Mouse (Mus musculus) cerebellum, adult 11 months (tissue): Measurements from ENCODE around the gene Fsd2.

Source experiments
- DNase-seq: peaks from one replicate; pipeline ENCODE4 v3.0.0; 2022

Fsd2 gene

DNA sequence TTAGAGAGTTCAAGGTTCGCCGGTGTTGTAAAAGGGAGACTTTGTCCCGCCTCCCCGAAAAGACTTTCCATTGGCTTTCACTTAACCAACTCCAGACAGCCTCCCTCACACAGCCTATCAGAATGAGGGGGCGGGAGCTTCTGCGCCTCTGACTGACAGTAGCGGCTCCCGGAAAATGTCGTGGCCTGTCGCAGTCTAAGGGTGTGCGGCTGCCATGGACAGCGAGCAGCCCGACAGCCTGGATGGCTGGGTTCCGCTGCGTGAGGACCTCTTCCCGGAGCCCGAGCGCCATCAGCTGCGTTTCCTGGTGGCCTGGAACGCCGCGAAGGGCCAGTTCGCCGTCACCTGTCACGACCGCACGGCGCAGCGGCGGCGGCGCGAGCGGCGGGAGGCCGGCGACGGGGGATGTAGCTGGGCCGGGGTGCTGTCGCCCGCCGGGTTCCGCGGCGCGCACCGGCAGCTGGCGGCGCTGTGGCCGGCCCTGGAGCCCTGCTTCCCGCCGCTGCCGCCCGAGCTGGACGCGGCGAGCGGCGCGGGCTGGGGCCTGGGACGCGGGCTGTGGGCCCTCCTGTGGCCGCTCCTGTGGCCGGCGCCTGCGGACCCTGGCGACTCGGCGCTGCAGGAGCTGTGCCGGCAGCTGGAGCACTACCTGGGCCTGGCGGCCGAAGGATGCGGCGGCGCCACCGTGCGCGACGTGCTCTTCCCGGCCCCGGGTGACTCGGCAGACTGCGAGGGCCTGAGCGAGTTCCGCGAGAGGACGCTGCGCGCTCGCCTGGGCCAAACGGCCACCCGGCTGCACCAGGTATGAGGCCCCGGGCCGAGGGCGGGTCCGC is 4.6 kb upstream of the Fsd2 start, which contains the start of gene Whamm:
Gene Whamm, plus strand, starts transcription at position 159 of the 833 bp plus-strand sequence.
- peak; percentile 85 for DNase-seq

DNA sequence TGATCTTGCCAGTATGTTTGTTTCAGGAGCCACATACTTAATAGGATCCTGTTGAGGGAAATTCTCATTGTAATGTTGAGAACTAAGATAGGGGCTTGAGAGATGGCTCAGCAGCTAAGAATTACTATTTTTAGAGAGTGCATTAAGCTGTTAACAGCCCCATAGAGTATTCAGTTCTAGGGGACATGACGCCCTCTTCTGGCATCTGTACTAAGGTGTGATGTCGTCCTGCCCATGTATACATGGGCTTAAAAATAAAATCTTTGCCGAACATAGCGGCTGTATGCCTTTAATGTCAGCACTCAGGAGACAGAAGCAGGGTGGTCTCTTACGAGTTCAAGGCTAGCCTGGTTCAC is 4.0 kb upstream of the Fsd2 start:
- no peak for DNase-seq

DNA sequence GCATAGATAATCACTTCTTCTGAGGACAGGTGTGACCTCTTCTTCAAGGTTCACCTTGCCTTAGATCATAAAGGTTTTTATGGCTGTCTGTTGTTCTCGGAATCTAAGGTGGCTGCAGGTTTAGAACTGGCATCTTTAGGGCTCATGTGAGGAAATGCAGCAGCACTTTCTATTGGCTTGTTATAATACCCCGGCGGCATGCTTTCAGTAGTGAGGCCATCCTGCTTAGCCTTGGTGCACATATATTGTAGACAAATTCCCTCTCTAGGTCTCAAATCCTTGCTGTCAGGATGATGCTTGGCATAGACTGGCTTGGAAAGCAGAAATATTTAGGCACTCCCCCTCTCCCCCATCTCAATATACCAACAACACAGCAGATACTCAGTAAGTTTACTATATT is 3.5 kb upstream of the Fsd2 start:
- no peak for DNase-seq

DNA sequence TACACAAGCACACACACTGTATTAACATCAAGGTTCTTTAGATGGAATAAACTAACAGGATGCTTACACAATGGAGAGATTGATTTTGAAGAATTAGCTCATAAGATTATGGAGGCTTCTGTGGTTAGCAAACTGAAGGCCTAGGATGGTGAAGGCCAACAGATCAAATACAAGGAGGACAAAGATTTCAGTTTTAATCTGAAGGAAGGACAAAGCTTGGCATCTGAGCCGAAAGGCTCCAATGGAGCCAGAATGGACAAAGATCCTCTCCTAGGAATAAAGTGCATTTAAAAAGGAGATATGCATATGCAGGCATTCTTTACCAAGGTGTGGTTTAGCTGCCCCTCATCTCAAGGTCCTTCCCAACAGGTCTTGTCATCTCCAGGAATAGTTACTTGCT is 3.1 kb upstream of the Fsd2 start:
- no peak for DNase-seq

DNA sequence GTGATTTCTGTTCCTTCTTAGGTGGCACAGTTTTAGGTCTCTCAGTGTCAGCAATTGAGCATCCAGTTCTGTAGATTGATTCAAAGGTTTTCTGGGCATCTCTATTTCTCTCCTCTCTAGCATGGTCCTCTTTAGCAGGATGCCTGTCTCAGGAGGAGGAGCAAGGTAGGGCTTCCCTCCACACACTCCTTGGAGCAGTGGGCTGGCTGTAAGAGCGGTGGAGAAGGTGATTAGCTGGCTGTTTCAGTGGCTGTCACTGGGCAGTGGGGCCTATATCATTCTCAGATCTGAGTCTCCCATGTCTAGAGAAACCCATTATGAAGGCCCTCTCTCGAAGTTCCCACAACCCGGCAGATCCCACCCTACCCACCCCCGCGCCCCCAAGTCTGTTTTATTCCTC is 652 bp upstream of the Fsd2 start:
- DNase-seq = no peak

DNA sequence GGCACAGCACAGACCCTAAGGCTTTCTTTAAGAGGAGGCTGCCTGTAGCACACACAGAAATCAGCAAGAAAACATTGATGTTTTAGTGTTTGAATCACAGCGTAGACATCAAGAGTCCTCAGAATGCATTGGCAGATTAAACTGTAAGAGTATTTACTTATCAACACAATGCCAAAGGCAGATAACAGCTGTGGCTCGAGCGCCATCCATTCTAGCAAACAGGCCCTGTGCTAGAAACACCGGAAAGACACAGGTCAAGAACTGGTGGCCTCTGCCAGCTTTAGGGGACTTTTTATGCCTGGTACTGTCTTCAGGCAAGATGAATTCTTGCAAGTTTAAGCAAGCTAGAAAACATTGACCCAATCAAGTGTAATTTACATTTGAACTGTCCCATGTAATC is 412 bp downstream of the Fsd2 start:
- no peak for DNase-seq

DNA sequence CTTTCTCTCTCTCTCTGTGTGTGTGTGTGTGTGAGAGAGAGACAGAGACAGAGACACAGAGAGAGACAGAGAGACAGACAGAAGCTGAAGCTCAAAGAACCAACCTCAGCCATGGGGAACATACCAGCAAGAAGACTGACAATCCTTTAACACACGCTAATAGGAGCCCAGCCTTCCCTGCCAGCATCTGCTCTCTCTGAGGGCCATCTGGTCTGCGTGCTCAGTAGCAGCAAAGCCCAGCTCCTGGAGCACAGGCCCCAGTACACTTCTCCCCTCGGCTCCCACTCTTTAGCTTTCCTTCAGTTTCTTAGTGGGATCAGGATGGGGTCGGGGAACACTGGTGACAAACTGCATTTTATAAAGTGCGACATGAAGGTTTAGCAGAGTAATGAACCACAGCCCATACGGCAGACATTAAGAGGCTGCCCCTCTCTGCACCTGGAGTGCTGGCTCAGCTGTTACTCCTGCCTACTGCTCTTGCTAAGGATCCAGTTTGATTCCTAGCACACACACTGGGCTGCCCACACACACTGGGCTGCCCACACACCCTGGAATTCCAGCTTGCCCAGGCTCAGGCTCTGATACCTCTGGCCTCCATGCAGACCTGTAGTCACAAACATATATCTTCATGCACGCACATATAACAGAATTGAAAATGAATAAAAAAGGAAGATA is 1.2 kb downstream of the Fsd2 start:
- no peak for DNase-seq

DNA sequence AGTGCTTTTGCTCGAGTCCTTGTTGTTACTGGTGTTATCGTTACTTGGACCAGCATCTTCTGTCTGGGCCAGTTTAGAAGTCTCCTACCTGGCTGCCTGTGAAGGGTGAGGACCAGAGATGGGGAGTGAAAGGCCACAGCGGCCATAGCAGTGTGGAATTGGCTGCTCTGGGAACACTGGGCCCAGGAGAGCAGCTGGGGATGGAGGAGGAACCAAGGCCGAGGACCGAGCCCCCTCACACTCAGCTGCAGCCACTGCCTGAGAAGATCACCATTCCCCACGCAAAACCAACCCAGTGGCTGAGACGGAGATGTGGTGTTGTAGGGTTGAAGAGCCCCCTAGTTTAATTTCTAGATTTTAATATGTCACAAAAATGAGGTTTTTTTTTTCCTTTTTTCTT is 2.0 kb downstream of the Fsd2 start:
- DNase-seq = no peak

DNA sequence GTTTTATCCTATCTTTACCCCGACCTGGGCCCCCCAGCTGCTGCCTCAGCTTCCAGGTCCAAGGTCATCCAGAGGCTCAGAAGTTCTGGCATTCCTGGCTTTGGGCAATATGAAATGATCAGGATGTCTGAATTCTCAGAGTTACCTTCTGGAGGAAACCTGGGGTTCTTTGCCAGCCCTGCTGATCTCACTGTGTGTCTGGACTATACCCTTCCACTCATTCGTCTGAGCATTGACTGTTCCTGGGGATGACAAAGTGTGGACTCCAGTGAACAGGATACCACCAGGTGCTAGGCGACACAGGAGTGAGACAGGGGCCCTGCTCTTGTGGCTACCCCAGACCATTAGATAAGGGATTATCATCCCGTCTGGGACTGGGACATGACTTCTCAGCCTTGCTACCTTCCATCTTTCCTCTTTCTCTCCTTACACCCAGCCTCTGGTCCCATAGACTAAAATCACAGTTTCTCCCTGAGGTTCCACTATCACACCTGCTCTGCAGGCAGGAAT is 3.2 kb downstream of the Fsd2 start:
- no peak for DNase-seq

DNA sequence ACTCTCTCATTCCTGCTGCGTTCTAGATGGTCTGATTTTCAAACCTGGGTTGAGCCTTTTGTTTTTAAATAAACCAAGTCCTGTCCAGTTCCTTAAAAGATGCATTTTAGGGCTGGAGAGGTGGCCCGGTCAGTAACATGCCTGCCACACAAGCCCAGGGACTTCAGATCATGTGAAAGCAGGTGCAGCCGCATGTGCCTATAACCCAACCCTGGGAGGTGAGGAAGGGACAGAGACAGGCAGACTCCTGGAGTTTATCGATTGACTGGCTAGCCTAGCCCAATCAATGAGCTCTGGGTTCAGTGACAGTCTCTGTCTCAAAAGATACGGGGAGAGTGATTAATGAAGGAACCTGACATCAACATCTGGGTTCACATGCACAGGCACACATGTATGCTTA is 5.5 kb downstream of the Fsd2 start:
- no peak for DNase-seq

DNA sequence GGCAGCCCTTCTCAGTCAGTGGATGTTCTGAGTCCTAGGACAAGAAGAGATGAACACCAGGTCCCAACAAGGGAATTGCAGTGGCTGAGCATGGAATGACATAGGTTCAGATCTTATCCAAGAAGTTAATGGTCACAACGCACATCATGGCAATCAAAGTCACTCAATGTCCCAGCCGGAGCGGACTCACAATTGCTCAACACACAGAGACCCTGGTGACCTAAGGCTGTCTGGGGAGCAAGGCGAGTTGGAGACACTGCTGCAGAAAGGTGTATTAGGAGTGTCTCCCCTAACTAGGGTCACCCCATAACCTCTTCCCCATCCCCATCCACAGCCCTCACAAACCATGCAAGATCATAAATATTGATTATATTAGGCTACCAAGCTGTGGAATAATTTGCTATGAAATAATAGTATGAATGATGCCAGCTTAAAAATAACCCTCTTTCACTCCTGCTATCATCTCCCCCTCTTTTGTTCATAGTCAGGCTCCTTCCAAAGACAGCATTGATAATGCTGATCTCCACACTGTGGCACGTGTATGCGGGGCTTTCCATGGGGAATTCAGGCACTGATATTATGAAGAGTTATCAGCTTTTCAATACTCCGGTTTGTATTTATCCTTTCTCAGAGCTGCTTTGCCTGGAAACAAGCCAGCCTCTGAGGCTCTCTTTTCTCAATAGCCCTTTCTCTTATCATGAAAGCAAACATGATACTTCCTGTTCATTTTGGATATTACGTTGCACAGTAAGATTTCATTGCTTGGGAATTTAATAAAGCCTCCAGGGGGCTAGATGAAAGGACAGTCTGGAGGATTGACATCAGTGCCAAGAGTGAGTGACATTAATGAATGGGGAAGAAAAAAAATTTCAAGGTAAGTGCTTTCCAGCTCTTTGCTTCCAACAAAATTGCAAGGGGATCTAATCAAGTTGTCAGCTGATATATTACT is 6.4 kb downstream of the Fsd2 start:
- no peak for DNase-seq

DNA sequence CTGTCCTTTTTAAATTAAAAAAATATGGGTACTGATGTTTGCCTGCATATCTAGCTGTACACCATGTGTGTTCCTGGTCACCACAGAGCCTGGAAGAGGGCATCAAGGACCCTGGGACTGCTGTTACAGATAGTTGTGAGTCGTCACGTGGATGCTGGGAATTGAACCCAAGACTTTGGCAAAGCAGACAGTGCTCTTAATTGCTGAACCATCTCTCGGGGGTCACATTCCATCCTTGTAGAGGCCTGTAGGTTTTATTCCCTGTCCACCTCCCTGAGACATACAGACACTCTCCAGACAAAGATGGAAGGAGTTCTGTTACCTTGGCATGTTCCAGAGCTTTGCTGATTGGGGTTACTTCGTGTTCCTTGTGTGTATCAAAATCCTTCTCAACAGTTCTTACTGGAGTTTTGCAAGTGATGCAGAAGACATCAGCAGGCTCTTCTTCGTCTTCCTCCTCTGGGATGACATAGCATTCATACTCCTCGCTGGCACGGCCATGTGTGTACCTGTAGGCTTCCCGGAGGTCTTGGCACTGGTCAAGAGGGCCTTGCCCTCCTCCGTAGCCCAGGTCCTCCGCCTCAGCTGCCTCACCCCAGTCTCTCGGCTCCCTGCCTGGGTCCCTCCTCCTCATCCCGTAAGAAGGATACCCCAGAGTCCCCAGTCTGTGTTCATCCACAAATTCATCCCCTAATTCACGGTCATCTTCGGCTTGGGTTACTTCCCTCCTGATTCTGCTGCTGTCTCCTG is 7.3 kb downstream of the Fsd2 start:
- no peak for DNase-seq

DNA sequence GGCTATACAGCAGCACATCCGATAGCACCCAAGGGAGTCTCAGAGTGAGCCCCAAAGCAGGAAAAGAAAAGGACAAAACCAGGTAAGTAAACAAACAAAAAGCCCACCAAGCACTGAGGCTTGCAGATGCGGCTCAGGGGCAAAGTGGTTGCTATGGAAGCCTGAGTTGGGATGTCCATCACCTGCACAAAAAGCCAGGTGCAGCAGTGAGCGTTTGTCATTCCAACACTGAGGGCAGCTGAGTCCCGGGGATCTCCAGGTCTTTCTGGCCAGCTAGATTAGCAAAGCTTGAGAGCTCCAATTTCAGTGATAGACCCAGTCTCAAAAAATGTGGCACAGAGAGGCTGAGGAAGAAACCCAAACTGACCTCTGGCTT is 8.8 kb downstream of the Fsd2 start:
- no peak for DNase-seq

DNA sequence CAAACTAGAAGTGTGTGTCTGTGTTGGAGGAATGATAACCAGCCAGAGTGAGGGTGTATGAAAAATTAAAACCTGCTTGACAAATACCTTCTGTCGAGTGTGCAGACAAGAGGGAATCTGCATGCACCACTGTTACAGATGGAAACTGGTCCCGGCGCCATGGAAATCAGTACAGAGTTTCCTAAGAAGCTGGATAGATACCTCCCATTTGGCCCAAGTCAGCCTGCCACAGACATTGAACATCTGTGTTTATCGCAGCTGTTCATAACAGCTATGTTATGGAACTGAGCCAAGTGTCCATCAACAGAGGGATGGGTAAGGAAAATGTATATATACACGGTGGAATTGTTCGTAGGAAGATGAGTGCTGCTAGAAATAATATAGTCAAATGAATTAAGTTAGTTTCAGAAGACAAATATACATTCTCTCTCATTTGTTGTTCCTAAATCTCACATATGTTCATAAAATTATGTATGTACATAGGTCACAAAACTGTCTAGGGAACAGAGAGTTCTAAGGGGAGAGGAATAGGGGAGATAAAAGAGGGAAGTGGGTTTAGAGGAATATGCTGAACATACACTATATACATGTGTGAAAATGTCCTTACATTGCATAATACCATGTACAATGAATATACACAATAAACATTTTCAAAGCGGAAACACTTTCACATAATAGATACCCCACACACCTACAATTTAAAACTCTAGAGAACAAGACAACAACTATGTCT is 9.3 kb downstream of the Fsd2 start:
- DNase-seq = no peak

DNA sequence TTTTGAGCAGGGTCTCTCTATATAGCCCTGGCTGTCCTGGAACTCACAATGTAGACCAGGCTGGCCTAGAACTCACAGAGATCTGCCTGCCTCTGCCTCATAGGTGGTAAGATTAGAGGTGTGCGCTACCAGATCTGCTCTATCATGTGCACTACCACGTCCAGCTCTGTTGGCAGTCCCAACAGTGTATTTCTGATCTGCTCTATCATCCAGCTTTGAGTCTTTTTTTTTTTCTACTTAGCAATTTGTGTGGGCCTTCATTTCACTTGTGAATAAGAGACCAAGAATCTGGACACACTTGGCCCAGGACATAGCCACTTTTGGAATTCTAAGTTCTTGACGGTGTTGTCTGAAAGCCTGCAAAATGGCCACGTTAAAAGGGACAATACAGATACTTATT is 9.9 kb downstream of the Fsd2 start:
- DNase-seq = no peak

DNA sequence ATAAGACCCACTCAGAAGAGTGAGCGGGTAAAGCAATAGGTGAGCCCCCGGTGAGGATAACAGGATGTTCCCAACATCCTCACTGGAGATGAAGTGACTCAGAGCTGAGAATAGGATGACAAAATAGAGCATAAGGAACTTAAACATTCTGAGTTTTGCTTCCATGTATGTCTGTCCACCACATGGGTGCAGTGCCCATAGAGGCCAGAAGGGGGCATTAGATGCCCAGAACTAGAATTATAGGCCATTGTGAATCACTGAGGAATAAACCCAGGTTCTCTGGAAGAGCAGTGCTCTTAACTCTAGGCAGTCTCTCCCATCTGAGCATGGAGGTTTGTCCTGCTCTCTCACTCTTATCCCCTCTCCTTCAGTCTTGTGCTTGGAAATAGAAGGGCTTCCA is 12.4 kb downstream of the Fsd2 start:
- DNase-seq = no peak

DNA sequence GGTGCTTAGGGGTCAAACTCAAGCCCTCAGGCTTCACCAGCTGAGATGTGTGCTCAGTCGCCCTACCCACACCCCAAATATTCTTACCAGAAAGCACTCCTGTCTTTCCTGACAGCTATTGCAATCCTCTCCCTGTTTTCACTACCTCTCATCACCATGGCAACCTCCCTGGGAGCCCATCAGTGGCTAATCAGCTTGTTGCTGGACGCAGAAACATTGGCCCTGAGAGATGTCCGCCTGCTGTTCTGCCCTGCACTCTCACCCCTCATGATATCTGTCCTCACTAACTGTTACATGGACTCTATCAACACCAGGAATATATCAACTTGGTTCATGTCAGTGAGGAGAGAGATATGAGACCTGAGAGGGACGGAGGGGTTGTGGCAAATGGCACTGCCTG is 13.2 kb downstream of the Fsd2 start:
- DNase-seq = no peak

DNA sequence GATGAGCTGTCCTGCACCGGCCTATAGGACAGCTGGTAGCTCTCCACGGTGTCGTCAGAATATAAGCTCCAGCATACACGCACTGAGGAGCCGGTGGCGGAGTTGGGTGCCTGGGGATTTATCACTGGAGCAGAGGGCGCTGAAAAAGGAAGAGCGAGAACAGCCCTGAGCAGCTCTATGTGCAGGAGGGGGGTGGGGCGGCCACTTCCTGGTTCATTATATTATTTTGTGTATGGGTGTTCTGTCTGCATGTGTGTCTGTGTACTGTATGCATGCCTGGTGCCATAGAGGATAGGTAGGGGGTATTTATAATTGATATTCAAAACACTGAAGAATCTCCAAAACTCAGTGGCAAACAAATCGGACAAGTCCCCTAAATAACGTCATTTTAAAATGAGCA is 17.9 kb downstream of the Fsd2 start:
- DNase-seq = no peak

DNA sequence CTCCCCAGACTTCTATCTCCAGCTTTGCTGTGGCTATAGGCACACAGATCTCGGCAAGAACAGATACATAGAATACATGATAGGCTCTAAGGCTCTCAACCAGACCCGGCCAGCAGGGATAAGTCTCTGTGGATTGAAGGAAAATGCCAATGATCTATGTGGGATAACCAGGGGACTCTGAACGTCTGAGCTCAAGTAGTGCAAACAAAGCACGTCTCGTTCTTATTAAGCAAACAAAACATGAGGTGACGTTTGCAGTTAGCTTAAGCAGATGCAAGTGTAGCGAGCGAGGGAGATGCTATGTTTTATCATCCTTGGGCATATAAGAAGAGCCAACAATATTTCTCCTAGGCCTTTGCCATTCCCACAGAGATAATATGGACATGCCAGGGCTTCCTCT is 23.8 kb downstream of the Fsd2 start:
- no peak for DNase-seq

DNA sequence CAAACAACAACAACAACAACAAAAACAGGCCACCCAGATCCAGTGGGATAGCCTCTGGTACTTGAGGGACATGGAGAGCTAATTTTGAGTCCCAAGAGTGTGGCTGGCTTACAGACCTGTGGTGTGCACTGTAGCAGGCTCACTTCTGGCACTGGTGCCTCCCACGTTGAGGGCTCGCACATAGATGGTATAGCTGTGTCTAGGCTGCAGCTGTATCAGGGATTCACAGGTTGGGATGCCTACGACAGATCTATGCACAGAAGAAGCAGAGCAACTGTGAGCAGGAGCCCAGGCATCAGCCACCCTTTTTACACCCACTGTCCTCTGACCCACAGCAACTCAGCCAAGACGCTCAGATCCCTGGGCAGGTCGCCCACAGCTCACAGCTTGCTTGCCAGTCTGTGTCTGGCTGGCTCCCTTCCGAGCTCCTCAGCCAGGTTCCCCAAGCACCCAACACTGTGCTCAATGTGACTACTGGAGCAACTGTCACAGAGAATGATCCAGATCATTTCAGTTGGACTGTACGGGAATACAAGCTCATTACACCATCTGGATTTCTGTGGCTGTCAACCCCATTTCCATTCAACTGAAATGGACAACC is 24.7 kb downstream of the Fsd2 start:
- peak; percentile 20 for DNase-seq

DNA sequence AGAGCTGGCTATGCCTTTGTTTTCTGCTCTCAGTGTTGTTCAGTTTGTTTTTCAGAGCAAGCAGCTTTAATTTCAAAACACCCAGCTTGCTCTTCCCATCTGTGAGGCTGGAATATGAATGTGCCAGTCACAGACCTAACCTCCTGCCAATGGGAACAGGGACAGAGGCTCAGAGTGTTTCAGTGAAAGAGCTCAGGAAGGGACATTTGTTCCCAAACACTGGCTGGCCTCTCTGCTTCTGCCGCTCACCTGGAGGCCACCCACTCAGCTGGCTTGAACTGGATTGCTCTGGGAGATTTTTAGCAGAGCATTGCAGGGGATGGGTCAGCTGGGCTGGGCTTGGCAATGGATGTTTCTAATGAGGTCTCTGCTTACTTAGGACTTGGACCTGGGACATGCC is 25.7 kb downstream of the Fsd2 start:
- no peak for DNase-seq

DNA sequence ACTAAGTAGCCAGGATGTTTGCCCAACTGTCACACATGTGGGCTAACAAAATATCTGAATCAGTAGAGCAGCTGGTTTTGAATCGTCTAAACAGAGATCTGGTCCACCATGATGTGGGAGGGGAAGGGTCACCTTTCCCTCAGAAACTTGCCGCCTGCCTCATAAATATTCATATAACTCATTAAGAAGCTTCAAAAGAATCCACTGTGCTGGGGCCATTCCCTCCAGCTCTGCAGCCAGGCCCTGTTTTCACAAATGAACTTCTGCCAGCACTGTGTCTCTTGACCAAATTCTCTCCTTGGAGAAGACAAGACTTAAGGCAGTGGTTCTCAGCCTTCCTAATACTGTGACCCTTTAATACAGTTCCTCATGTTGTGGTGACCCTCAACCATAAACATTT is 27.2 kb downstream of the Fsd2 start:
- no peak for DNase-seq
